Mouse (Mus musculus) limb, embryonic 14.5 days (tissue): ENCODE measurements around the gene Rasl10a. TPM values are rescaled to one million over a fixed set of nuclear protein-coding genes. Genes with fewer than 3 reads are reported as not detected.
A peak's percentile ranks its signal among the peaks of the same experiment; 100 is the strongest.

ENCODE experiments used
- ATAC-seq: fragments of 200-750 bp; cut with Nextera tagmentation; 2 replicates; pipeline ENCODE4 v1.8.0; 2017; ENCODE audit warnings: low read depth, moderate number of reproducible peaks, moderate TSS enrichment; ENCODE audit not compliant: low FRiP score
- DNase-seq: peaks from one replicate; pipeline ENCODE4 v3.0.0-alpha.2; 2015; ENCODE audit warnings: low spot score
- H3K27ac ChIP-seq: fragments of 300-500 bp; sonication (generic); replicated peaks from 2 replicates; pipeline ENCODE4 v1.5.1; 2014; ENCODE audit warnings: low read depth, mild to moderate bottlenecking, low read length, moderate library complexity, mixed read lengths
- H3K27me3 ChIP-seq: fragments of 300-500 bp; sonication (generic); 2 replicates; pipeline ENCODE4 v1.6.1; 2014; ENCODE audit warnings: low read length, mixed read lengths; ENCODE audit not compliant: control insufficient read depth, insufficient read depth
- H3K36me3 ChIP-seq: fragments of 300-500 bp; sonication (generic); 2 replicates; pipeline ENCODE4 v1.6.1; 2014; ENCODE audit warnings: mild to moderate bottlenecking, low read length, moderate library complexity, mixed read lengths; ENCODE audit not compliant: control insufficient read depth, insufficient read depth
- H3K4me1 ChIP-seq: fragments of 300-500 bp; sonication (generic); 2 replicates; pipeline ENCODE4 v1.6.1; 2014; ENCODE audit warnings: antibody characterized with exemption, low read length, mixed read lengths; ENCODE audit not compliant: control insufficient read depth, insufficient read depth
- H3K4me2 ChIP-seq: fragments of 300-500 bp; sonication (generic); replicated peaks from 2 replicates; pipeline ENCODE4 v1.6.1; 2014; ENCODE audit warnings: low read depth, mild to moderate bottlenecking, low read length, moderate library complexity; ENCODE audit not compliant: severe bottlenecking
- H3K4me3 ChIP-seq: fragments of 300-500 bp; sonication (generic); replicated peaks from 2 replicates; pipeline ENCODE4 v1.5.1; 2014; ENCODE audit warnings: low read length
- H3K9ac ChIP-seq: fragments of 300-500 bp; sonication (generic); 2 replicates; pipeline ENCODE4 v1.6.1; 2014; ENCODE audit warnings: mild to moderate bottlenecking, low read depth, low read length, moderate library complexity; ENCODE audit not compliant: severe bottlenecking
- H3K9me3 ChIP-seq: fragments of 300-500 bp; sonication (generic); 2 replicates; pipeline ENCODE4 v1.6.1; 2016; ENCODE audit warnings: low read length; ENCODE audit not compliant: control insufficient read depth
- POLR2A ChIP-seq: fragments of 200-500 bp; IDR thresholded peaks from 2 replicates; pipeline ENCODE4 v1.8.0; 2012; ENCODE audit warnings: inconsistent platforms, mild to moderate bottlenecking, moderate library complexity, borderline replicate concordance; ENCODE audit not compliant: insufficient read depth, insufficient read length; ENCODE audit errors: extremely low read depth
- WGBS: fragments of 180-500 bp; shearing (Covaris S2); extraction: QIAGEN DNeasy Blood & Tissue Kit; methylation state at CpG from one replicate; pipeline ENCODE4 v1.1.7; 2014; 5-methylcytosine and 5-hydroxymethylcytosine counted together
- polyA plus RNA-seq, 2 experiments: library from polyadenylated mRNA; depleted of rRNA in 1 of 2; stranded (reverse) in 1 of 2; unstranded in 1 of 2; fragments of >200 nt; fragmentation: Nextera tagmentation in 1 of 2; extraction: Ambion mirVana in 1 of 2; gene quantifications; 2 replicates each; pipeline versions ENCODE4 v1.2.1 to v1.2.3; 2012 to 2014

The Rasl10a gene
- polyA plus RNA-seq, 2 experiments = 5.9 to 8.6 TPM

DNA sequence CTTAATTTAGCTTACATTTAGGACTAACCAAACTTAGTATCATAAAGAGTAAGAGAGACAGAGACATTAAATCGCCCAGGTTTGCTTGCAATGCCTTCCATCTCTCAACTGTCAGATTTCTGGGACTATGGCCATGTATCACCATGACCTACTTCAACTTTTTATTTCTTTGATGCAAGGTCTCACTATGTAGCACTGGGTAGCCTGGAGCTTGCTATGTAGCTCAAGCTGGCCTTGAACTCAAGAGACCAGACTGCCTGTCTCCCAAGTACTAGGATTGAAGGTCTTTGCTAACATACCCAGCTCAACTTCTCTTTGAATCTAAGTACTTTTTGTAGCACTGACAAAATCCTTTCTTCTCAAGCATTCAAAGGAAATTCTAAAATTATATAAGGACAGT lies 31.2 kb downstream of the Rasl10a start:
- Histone ChIP-seq H3K4me1 (no peaks in the 10 kb centered on the region; the same call in 1 of the 2 replicates), H3K9me3 (no peaks in the 10 kb centered on the region), H3K27me3 (no peaks in the 10 kb centered on the region), H3K36me3 (peaks cover 86% of the 10 kb centered on the region), H3K4me3 (no peak overlapping the region), H3K9ac (no peak overlapping the region), H3K27ac (no peak overlapping the region), H3K4me2 (no peak overlapping the region)
- DNase-seq (no peak), ATAC-seq (no peak)
- 89% methylated on average over 1 of the region's 1 CpGs for WGBS
- TF ChIP-seq POLR2A = no peak

DNA sequence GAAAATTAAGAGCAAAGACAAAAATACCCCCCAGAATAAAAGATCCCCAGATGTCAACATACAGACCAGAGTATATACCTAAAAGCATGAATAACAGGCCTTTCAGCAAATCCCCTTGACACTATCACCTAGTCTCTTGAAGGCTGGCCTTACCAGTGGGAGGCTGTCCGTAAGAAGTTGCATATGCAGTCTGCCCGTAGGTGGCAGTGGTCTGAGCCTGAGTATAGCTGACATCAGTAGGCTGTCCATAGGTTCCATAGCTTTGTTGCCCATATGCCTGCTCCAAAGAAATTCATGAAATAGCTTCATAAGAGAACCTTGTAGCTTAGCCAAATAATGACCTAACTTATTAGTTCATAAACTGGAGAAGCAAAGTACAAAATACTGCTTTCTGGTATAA lies 33.8 kb downstream of the Rasl10a start:
- Histone ChIP-seq H3K27ac (no peak overlapping the region), H3K36me3 (peaks cover 61% of the 10 kb centered on the region), H3K4me3 (no peak overlapping the region), H3K9ac (no peak overlapping the region), H3K4me2 (no peak overlapping the region), H3K27me3 (no peaks in the 10 kb centered on the region), H3K4me1 (peaks cover 7% of the 10 kb centered on the region), H3K9me3 (no peaks in the 10 kb centered on the region)
- DNase-seq = peak; percentile 18
- TF ChIP-seq POLR2A = no peak
- ATAC-seq = no peak
- WGBS = 50% methylated on average over 2 of the region's 2 CpGs

DNA sequence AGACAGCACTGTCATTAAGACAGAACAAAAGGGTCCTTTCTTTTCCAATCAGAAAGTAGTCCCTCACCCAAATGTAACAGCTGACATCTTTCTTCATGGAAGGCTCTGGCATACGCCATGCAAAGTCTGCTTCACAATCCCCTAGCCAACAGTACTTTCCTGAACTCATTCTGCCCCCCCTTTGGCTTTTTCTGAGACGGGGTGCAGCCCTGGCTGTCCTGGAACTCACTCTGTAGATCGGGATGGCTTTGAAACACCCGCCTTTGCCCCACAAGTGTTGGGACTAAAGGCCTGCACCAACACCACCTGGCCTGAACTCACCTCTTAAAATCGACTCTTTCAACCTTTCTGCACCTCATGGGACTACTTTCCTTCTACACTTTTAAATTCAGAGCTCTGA lies 37.9 kb downstream of the Rasl10a start:
- Histone ChIP-seq H3K27me3 (no peaks in the 10 kb centered on the region), H3K27ac (no peak overlapping the region), H3K4me2 (no peak overlapping the region), H3K4me1 (peaks cover 20% of the 10 kb centered on the region), H3K9me3 (no peaks in the 10 kb centered on the region), H3K4me3 (no peak overlapping the region), H3K9ac (no peak overlapping the region), H3K36me3 (peaks cover 22% of the 10 kb centered on the region)
- 76% methylated on average over 5 of the region's 5 CpGs for WGBS
- ATAC-seq (no peak), DNase-seq (no peak)
- TF ChIP-seq POLR2A = no peak

DNA sequence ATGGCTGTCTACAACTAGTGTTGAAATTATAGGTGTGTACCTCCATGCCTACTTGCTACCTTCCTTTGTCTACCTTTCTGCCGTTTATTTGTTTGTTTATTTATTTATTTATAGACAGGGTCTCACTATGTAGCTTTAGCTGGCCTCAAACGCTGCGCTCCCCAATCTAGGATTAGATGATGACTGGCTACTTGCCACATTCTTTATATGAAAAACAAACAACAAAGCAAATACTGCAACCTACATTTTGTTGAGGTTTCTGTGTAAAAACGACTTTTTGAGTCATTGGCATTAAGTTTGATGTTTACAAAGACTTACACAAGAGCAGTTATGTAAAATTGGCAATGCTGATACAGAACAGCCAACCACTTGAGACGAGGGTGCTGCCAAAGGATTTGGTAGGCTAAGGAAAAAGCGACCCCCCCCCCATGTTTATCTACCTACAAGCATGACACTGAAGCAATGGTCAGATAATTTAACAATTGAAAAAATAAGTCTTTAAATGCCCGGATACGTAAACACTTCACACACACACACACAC lies 38.6 kb downstream of the Rasl10a start:
- no peak for ATAC-seq
- H3K27me3 ChIP-seq = no peaks in the 10 kb centered on the region
- no peak overlapping the region for H3K9ac ChIP-seq
- peak overlapping the region; percentile 100 for H3K4me3 ChIP-seq
- no peak for TF ChIP-seq POLR2A
- no peak overlapping the region for H3K27ac ChIP-seq
- H3K9me3 ChIP-seq = no peaks in the 10 kb centered on the region
- no peak for DNase-seq
- H3K4me2 ChIP-seq = peak overlapping the region; percentile 81
- WGBS = 70% methylated on average over 8 of the region's 8 CpGs
- H3K36me3 ChIP-seq = peaks cover 15% of the 10 kb centered on the region
- peaks cover 25% of the 10 kb centered on the region for H3K4me1 ChIP-seq

DNA sequence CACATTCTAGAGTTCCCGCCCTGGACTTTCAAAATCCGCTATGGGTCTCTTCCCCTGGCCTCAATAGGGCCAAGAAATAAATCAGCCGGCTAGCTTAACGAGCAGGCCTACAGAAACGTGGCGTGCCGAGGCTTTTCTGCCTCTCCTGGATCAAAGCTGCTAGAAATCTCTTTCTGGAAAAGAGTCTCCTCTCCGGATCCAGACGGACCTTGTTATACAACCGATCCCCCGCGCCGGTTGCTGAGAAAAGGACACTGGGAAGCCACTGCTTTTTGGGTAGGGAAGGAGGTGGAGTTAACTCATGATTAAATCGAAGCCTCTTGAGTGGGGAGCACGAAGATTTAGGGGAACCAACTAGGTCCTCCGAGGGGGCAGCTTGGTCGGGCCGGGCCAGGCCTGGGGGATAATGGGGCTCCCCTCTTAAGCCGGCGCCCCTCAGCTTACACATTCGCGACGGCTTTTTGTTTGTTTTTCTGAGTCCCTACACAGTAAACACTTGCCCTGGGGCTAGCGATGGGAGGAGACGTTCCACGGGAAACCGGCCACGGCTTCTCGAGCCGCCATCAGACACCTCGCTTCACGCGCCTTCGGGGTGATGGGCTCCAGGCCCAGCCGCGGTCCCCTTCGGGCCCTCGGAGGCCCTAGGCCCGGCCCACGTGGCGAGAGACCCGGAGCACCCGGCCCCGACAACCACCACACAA lies 40.3 kb downstream of the Rasl10a start:
- peak; percentile 29 for DNase-seq
- ATAC-seq = no peak

More for the DNA sequence above, 40.3 kb downstream of the Rasl10a start:
- WGBS = 0% methylated on average over 41 of the region's 44 CpGs
- H3K27ac ChIP-seq = peak overlapping the region; percentile 98
- H3K4me1 ChIP-seq = peaks cover 25% of the 10 kb centered on the region
- H3K27me3 ChIP-seq = no peaks in the 10 kb centered on the region
- H3K36me3 ChIP-seq = peaks cover 3% of the 10 kb centered on the region; the same call in 1 of the 2 replicates
- TF ChIP-seq POLR2A = no peak
- H3K4me3 ChIP-seq = peak overlapping the region; percentile 100
- peak overlapping the region; percentile 99 for H3K9ac ChIP-seq
- peak overlapping the region; percentile 81 for H3K4me2 ChIP-seq
- no peaks in the 10 kb centered on the region for H3K9me3 ChIP-seq
